Mouse (Mus musculus) lung, adult 2 months (tissue): ENCODE data around the gene Wrap73. TPM values are rescaled to one million over a fixed set of nuclear protein-coding genes. Genes with fewer than 3 reads are reported as not detected.

Source experiments
- DNase-seq: peaks from one replicate; pipeline ENCODE4 v3.0.0; 2022
- H3K4me1 ChIP-seq: fragments of 200-500 bp; 2 replicates; pipeline ENCODE4 v1.6.1; 2011; ENCODE audit warnings: low read length; ENCODE audit not compliant: control insufficient read depth, insufficient read depth
- H3K4me3 ChIP-seq: fragments of 200-500 bp; replicated peaks from 2 replicates; pipeline ENCODE3; 2011; ENCODE audit warnings: low read depth, mild to moderate bottlenecking, control low read depth, low read length; ENCODE audit errors: extremely low read depth
- CTCF ChIP-seq: fragments of 200-500 bp; IDR thresholded peaks from 2 replicates; pipeline ENCODE4 v1.5.1; 2011; ENCODE audit warnings: mild to moderate bottlenecking, low read length, control low read depth; ENCODE audit not compliant: insufficient read depth
- POLR2A ChIP-seq: fragments of 200-500 bp; IDR thresholded peaks from 2 replicates; pipeline ENCODE4 v1.6.1; 2011; ENCODE audit warnings: low read depth, mild to moderate bottlenecking, control low read depth, low read length, borderline replicate concordance; ENCODE audit errors: extremely low read depth
- WGBS: fragments of 180-500 bp; shearing (Covaris S2); methylation state at CpG from one replicate; pipeline ENCODE4 v1.1.7; 2018; 5-methylcytosine and 5-hydroxymethylcytosine counted together
- polyA plus RNA-seq: library from polyadenylated mRNA; depleted of rRNA; stranded (reverse); fragments of >200 nt; gene quantifications from 2 replicates; pipeline ENCODE4 v1.2.3, GENCODE M21; 2012

Wrap73 gene
- polyA plus RNA-seq, 1 experiment: 20.3 TPM

DNA sequence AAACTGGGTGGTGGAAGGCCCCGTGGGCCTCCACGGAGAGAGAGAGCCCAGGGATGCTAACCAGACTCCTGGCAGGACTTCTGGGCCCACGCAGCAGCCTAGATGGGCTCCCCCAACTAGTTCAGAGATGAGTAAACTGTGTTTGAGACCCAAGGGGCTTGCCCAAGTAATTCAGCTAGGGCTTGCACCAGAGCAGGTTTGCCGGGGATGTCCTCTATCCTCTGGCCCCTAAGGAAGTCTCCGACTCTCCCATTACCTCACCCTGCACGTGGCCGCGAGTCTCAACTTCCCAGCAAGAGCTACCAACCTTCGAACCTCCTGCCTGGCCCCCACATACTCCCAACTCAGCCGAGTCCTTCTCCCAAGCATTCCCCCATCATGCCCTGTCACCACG lies 32.3 kb upstream of the Wrap73 start:
- Histone ChIP-seq H3K4me1 (no peaks in the 10 kb centered on the region), H3K4me3 (no peak overlapping the region)
- WGBS: 69% methylated on average over 11 of the region's 11 CpGs
- no peak for TF ChIP-seq CTCF
- no peak for TF ChIP-seq POLR2A
- DNase-seq: no peak

DNA sequence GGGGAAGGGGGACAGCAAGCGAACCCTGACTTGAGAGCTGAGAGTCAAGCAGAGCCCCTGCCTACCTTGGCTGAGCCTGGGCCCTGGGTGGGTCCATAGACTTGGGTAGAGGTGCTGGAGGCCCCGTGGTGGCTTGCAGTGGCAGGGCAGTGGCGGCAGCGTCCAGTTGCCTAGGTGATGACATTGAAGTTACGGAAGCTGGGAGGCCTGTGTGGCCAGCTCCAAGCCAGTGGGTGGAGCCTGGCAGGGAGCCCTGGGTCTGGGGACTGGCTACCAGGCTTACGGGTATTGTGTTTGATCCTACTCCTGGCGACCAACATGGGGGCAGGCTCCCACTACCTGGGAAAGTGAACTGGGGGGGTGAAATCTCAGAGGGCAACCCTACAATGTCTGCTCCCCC lies 25.8 kb upstream of the Wrap73 start:
- no peak for TF ChIP-seq POLR2A
- no peak for TF ChIP-seq CTCF
- WGBS: 46% methylated on average over 7 of the region's 7 CpGs
- Histone ChIP-seq H3K4me1 (no peaks in the 10 kb centered on the region), H3K4me3 (no peak overlapping the region)
- DNase-seq: no peak

DNA sequence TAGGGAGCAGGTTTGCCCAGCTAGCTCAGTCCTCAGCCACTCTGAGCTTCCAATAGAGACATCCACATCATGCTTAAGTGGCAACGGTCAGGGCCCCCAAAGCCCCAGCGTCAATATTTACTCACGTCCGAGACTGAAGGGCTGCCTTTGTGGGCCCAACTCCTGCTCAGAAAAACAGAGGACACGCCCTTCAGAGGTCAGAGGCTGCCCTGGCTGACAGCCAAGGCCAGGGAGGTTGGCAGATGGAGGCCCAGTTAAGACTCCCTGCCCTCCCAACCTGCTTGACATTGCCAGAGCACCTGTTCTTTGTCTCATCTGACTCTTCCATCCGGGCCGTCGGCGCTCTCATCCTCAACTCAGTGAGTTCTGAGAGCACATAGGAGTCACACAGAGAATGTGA lies 23.4 kb upstream of the Wrap73 start:
- 51% methylated on average over 9 of the region's 9 CpGs for WGBS
- Histone ChIP-seq H3K4me3 (no peak overlapping the region), H3K4me1 (no peaks in the 10 kb centered on the region)
- TF ChIP-seq POLR2A (no peak), CTCF (no peak)
- peak; percentile 17 for DNase-seq

DNA sequence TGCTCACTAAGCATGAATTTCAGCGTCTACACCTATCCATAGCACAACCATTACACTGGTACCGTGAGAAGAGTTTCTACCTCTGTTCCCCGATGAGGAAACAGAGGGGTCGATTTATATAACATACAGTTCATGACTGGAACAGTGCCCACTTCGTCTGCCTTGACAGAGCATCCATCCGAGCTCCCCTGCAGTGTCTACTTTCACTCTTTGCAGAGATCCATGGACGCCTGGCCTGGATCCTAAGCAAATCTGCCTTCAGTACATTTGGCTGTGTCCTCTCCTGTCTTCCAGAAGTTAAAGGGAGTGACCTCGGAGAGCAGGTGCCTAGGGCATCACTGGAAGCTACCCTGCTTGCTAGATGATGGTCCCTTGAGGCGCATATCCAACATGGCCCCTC lies 23.0 kb upstream of the Wrap73 start:
- H3K4me1 ChIP-seq: no peaks in the 10 kb centered on the region
- H3K4me3 ChIP-seq: no peak overlapping the region
- WGBS: 66% methylated on average over 9 of the region's 9 CpGs
- no peak for DNase-seq
- TF ChIP-seq CTCF: no peak
- TF ChIP-seq POLR2A: no peak

DNA sequence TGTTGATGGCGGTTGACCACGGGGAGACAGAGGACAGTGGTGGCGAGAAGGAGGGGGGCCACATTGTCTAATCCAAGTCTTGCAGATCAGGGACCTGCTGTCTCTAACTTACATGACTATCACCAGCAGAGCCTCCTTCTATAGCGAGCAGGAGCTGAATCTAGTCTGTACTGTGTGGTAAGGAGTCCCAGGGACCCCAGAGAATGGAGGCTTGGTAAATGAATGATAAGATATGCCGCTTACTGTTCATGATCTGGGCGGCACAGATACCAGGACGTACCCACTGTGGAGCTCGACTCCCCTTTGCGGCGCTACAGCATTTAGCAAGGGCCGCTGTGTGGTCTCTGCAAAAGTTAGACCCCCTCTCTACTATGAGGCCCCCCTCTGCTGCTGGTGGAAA lies 20.4 kb upstream of the Wrap73 start:
- WGBS: 78% methylated on average over 11 of the region's 11 CpGs
- TF ChIP-seq CTCF (no peak), POLR2A (no peak)
- H3K4me1 ChIP-seq: no peaks in the 10 kb centered on the region
- H3K4me3 ChIP-seq: no peak overlapping the region
- DNase-seq: no peak

DNA sequence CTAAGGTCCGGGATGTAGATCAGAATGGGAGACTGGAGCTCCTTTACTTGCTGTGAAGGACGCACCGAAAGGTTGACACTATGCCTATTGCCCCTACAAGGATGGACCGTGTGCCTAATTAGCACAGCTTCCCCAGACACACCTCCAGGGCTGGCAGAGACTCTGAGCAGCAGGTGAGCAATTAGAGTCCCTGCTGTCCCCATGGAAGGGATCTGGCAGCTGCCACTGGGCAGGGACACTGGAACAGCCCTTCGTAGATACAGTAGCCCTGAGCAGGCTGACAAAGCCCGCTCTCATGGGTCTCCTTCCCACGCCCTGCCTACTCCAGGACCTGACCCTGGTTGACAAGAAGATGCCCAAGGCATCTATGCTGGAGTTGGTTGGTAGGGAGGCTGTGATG lies 19.8 kb upstream of the Wrap73 start:
- no peak for DNase-seq
- no peak for TF ChIP-seq CTCF
- no peak for TF ChIP-seq POLR2A
- Histone ChIP-seq H3K4me1 (no peaks in the 10 kb centered on the region), H3K4me3 (no peak overlapping the region)
- 74% methylated on average over 7 of the region's 7 CpGs for WGBS

DNA sequence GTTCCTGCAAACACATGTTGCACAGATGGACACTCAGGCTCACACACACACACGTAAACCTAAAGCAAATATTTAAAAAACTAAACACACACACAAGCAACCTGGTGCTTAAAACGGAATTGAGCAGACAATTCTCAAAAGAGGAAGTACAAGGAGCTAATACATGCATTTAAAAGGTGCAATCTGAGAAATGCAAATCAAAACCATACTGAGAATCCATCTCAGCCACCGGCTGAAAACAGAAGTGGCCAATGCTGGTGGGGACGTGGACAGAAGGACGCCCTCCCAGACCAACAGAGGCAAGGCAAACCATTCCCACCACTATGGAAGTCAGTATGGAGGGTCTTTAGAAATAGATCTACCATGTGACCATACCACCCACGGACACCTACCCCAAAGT lies 18.6 kb upstream of the Wrap73 start:
- WGBS: 51% methylated on average over 6 of the region's 6 CpGs
- H3K4me3 ChIP-seq: no peak overlapping the region
- DNase-seq: no peak
- TF ChIP-seq CTCF (no peak), POLR2A (no peak)
- H3K4me1 ChIP-seq: no peaks in the 10 kb centered on the region

DNA sequence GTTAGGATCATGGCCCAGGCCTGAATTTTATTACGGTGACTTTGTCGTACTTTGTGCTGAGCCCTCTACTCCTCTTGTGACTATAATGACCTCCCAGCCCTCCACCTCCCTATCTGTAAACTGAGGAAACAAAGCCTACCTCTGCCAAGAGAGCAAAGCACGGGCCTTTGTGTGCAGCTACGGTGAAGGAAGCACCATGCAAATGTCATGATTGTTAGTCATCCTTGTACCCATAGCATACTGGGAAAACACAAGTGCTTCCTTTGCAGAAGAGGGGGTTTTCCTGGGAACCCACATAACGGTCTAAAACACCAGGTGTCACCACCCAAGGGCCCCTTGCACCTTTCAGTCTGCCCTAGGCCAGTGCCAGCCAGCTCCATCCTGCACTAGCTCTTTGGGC lies 17.0 kb upstream of the Wrap73 start:
- DNase-seq: no peak
- 61% methylated on average over 5 of the region's 5 CpGs for WGBS
- Histone ChIP-seq H3K4me1 (no peaks in the 10 kb centered on the region), H3K4me3 (no peak overlapping the region)
- TF ChIP-seq CTCF (no peak), POLR2A (no peak)

DNA sequence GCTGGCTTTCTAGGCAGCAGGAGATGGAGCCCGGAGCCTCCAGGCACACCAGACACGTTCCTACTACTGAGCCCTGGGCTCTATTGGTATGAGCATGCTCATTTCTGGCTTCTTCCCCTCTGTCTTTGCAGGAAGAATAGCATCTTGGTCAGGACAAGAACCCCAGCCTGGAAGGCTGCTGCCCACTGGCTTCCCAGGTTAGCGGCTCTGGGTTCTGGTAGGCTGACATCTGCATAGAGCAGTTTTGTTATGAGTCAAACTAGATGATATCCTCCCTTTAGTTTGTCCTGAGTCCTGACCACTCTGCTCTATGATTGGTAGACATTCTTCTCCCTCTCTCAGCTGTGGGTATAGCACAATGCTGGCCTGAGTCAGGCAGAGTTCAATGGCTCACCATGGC lies 14.9 kb upstream of the Wrap73 start:
- DNase-seq: no peak
- Histone ChIP-seq H3K4me3 (no peak overlapping the region), H3K4me1 (no peaks in the 10 kb centered on the region)
- WGBS: 78% methylated on average over 3 of the region's 3 CpGs
- TF ChIP-seq POLR2A (no peak), CTCF (no peak)

DNA sequence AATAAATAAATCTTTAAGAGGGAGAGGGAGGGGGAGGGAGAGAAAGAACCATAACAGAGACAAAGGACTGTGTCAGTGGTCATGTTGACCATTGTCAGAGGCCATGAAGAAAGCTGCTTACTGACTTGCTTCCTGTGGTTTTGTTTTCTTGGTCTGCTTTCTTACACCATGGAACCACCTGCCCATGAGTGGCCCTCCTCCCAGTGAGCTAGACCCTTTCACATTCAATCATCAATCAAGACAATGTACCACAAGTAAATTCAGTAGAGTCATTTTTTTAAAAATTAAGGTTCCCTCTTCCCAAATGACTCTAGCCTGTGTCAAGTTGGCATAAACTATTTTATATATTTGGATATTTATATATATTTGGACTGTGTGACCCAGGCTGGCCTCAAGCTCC lies 12.2 kb upstream of the Wrap73 start:
- Histone ChIP-seq H3K4me3 (no peak overlapping the region), H3K4me1 (no peaks in the 10 kb centered on the region)
- DNase-seq: no peak
- TF ChIP-seq POLR2A (no peak), CTCF (no peak)

DNA sequence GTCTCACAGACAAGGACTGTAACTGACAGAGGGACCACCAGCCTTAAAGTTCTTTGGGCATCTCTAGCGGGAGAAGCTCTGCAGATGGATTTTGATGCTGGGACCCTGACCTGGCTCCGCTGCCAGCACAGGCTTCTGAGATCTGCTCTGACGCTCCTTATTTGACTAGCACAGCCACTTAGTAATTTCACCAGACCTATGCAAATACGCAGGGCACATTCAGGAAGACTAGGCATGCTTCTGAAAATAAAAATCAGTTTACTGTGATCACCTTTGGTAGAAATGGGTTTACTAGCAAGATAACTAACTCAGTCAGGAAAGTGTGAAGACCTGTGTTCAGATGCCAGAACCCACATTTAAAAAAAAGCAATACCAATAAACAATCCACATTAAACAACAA lies 10.3 kb upstream of the Wrap73 start:
- DNase-seq: no peak
- no peaks in the 10 kb centered on the region for H3K4me1 ChIP-seq
- H3K4me3 ChIP-seq: no peak overlapping the region
- WGBS: 74% methylated on average over 4 of the region's 4 CpGs
- TF ChIP-seq POLR2A: no peak
- no peak for TF ChIP-seq CTCF
